In the genomic region with DNA sequence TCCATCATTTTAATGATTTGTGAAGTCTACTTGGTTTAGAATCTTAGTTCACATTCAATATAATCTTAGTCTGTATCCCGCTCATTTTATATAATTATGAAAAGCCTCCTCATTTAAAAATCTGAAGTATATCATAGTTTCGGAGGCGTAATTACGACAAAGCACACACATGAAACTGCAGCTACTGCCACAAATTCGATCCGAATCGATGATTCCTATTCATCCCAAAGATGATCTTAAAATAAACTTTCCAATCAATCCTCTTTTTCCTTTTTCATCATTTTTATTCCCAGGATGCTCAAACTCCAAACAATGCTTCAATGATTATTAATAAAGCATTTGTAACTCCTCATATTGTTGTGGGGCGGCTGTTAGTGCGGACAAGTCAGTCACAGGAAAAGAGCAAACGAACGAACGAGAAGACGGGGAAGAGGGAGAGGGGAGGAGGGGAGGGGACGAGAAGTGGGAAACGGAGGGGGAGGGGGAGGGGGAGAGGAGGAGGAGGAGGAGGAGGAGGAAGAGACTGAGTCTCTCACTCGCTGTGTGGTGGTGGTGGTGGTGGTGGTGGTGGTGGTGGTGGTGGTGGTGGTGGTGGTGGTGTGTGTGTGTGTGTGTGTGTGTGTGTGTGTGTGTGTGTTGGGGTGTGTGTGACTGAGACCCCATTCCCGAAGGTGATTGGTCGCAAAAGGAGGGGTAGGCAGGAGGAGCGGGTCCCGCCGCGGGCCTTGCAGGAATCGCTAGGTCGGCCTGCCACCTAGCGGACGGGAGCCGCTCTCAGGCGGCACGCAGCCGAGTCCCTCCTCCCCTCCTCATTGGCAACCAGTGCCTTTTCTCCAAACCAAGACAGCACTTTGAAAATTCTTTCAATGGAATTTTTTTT, we compare ENCODE assay signal across 7 mouse cellular contexts. TPM values are rescaled to one million over a fixed set of nuclear protein-coding genes. Genes with fewer than 3 reads are reported as not detected.
DNase-seq lines count a peak whose midpoint lies in the region; ATAC-seq and TF ChIP-seq lines count a peak whose summit lies in the region.

No protein-coding gene starts in this region.

- H3K4me2 ChIP-seq in intestine, embryonic 15.5 days (replicated peaks): peak overlapping the region; percentile 94

- no peaks in the 10 kb centered on the region for H3K36me3 ChIP-seq in intestine, embryonic 15.5 days
- no peaks in the 10 kb centered on the region for H3K36me3 ChIP-seq in spleen, adult 2 months (ENCODE audit: control insufficient read depth, insufficient read depth, low read length)

- no peaks in the 10 kb centered on the region for H3K9me3 ChIP-seq in intestine, embryonic 15.5 days

- H3K4me1 ChIP-seq in intestine, embryonic 15.5 days (replicated peaks): peaks cover 7% of the 10 kb centered on the region; the same call in 1 of the 2 replicates
- H3K4me1 ChIP-seq in spleen, adult 2 months (ENCODE audit: control insufficient read depth, insufficient read depth, insufficient read length): no peaks in the 10 kb centered on the region

- no peak for TF ChIP-seq POLR2A in spleen, adult 2 months (IDR thresholded peaks at IDR 0.05; ENCODE audit: low read depth, low read length)

- intact Hi-C loops in left cerebral cortex, postnatal 25 days (cut with DNase I): loop anchor here (5.0 to 10.0 kb wide), 10 partner anchors 226 to 1644 kb away; no protein-coding TSS in a partner anchor

- H3K27ac ChIP-seq in intestine, embryonic 15.5 days: no peak overlapping the region
- no peak overlapping the region for H3K27ac ChIP-seq in spleen, adult 2 months (ENCODE audit: insufficient read depth, low read length)

- 2% methylated on average over 28 of the region's 30 CpGs for WGBS in intestine, embryonic 15.5 days
- WGBS in spleen, adult 2 months: 7% methylated on average over 27 of the region's 30 CpGs

- H3K9ac ChIP-seq in intestine, embryonic 15.5 days: no peak overlapping the region

- H3K4me3 ChIP-seq in intestine, embryonic 15.5 days (replicated peaks): peak overlapping the region; percentile 44
- H3K4me3 ChIP-seq in spleen, adult 2 months (ENCODE audit: extremely low read depth, insufficient read depth, insufficient read length): peak overlapping the region; percentile 3

- ATAC-seq in intestine, embryonic 15.5 days: peak; percentile 65

- H3K27me3 ChIP-seq in intestine, embryonic 15.5 days (replicated peaks): peaks cover 34% of the 10 kb centered on the region
- peaks cover 32% of the 10 kb centered on the region for H3K27me3 ChIP-seq in spleen, adult 2 months (ENCODE audit: control insufficient read depth, insufficient read depth, low read length)

- TF ChIP-seq CTCF in spleen, adult 2 months (IDR thresholded peaks at IDR 0.05; ENCODE audit: extremely low read depth, insufficient read depth, insufficient read length, insufficient replicate concordance): peak; percentile 68

- peak; percentile 85 to 87 for DNase-seq in adrenal gland, adult 18-20 months (ENCODE audit: low spot score in 2 of 2)
- DNase-seq in embryo, embryonic 10 days (ENCODE audit: low spot score): peak; percentile 96
- peak; percentile 81 for DNase-seq in gastrocnemius, postnatal 25 days
- peak; percentile 94 to 97 for DNase-seq in left cerebral cortex, postnatal 25 days (ENCODE audit: low spot score in 2 of 2)
- DNase-seq in mesoderm, embryonic 11.5 days (ENCODE audit: low read depth, low spot score): peak; percentile 95
- DNase-seq in spleen, adult 2 months (ENCODE audit: low read depth in 1 of 2, low spot score in 2 of 2): peak in 1 of 2 experiments; percentile 31

RNA-seq across cellular contexts. Expression of gene Nr2f1, which starts 1.7 kb away (rescaled TPM):
- total RNA-seq in adrenal gland, adult 18-20 months (2021): 10 to 100 TPM; 21.5 to 24.1 TPM
- under 1 TPM; 0.80 to 0.95 TPM for total RNA-seq in gastrocnemius, postnatal 25 days (2021)
- 1.9 and 2.6 TPM in 2 replicates for polyA plus RNA-seq in intestine, embryonic 15.5 days (2015; fragmentation: Nextera tagmentation; extraction: Ambion mirVana)
- 100 to 1,000 TPM; 114 to 122 TPM for total RNA-seq in left cerebral cortex, postnatal 25 days (2021)
- polyA plus RNA-seq in spleen, adult 2 months (2012; rRNA removed): 4.0 and 6.0 TPM in 2 replicates

Comparison
In these comparisons a context has a peak if more than half of its experiments do, and no peak if none do; other contexts are left out.
1. RNA of gene Nr2f1, which starts 1.7 kb away (total RNA-seq): 114 to 122 TPM in left cerebral cortex, postnatal 25 days and 21.5 to 24.1 TPM in adrenal gland, adult 18-20 months; 0.80 to 0.95 TPM in gastrocnemius, postnatal 25 days; every median in the first group is over 10 times any median in the second.